Mouse (Mus musculus): ENCODE measurements around the gene Gm28845. TPM values are rescaled to one million over a fixed set of nuclear protein-coding genes. Genes with fewer than 3 reads are reported as not detected.

Gene Gm28845
- polyA plus RNA-seq, 1 experiment from 2014 or later, result not detected

DNA sequence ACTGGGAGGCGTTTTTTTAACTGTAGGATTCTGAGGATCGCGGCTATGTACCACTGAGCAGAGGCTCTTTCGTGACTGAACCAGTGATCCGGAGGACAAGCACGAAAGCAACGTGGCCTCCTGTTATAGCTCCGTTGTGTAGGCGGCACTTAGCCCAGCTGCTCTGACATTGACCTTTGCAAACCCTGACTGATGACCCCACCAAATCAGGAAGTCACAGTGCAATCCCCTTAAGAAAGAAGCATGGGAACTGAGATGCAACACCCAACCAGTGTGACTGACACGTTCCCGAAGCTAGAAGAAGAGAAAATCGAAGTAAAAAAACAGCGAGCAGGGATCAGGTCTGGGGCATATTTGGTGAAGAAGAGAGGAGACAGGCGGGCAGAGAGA, 6.6 kb downstream of the Gm28845 start:
- Histone ChIP-seq H3K4me2 (ENCODE audit: low read depth, low read length, severe bottlenecking) (no peak overlapping the region), H3K9me3 (ENCODE audit: control insufficient read depth, low read length) (no peaks in the 10 kb centered on the region), H3K4me1 (replicated peaks; ENCODE audit: control insufficient read depth, insufficient read depth, low read length) (no peaks in the 10 kb centered on the region), H3K27ac (ENCODE audit: low read depth, low read length) (no peak overlapping the region), H3K27me3 (ENCODE audit: control insufficient read depth, insufficient read depth, low read length) (no peaks in the 10 kb centered on the region), H3K36me3 (ENCODE audit: control insufficient read depth, insufficient read depth, low read length) (no peaks in the 10 kb centered on the region), H3K4me3 (ENCODE audit: low read depth, low read length) (no peak overlapping the region), H3K9ac (ENCODE audit: low read length) (no peak overlapping the region)
- no peak for ATAC-seq (replicated peaks; ENCODE audit: low FRiP score)
- WGBS, result 71% methylated on average over 14 of the region's 14 CpGs
- no peak for DNase-seq (ENCODE audit: low spot score)

DNA sequence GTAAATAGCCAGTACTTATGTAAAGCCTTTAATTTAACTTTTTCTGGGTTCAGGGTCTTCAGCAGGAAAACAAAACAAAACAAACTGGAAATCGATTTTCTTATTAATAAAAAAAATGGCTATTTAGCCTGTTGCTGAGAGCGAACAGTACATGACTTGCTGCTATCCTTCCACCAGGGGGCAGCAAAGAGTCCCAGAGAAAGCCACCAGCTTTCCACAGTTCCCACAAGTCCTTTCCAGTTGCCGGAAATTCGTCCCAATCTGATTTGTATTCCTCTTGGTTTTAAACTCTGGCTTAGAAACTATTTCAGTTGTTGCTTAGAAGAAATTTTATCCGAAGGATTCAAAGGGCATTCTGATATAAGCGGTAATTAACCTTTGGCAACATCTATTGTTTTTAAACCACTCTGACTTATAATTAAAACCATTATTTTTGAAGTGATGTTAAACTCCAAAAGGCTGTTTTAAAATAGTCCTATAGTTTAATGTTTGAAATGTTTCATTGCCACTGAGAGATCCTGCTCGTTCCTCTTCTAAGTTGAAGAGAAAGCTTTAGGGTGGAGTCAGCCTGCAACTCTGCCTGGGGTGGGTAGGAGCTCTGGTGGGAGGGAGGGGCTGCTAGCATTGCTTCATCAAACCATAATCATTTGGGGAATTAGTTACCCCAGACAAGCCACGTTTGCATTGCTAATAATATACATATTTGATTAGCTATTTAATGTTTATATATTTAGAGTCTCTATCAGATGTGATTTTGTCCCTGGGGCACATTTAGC, 7.1 kb downstream of the Gm28845 start:
- Histone ChIP-seq H3K4me1 (replicated peaks; ENCODE audit: control insufficient read depth, insufficient read depth, low read length) (no peaks in the 10 kb centered on the region), H3K9ac (ENCODE audit: low read length) (no peak overlapping the region), H3K27me3 (ENCODE audit: control insufficient read depth, insufficient read depth, low read length) (no peaks in the 10 kb centered on the region), H3K27ac (ENCODE audit: low read depth, low read length) (no peak overlapping the region), H3K36me3 (ENCODE audit: control insufficient read depth, insufficient read depth, low read length) (no peaks in the 10 kb centered on the region), H3K9me3 (ENCODE audit: control insufficient read depth, low read length) (no peaks in the 10 kb centered on the region), H3K4me3 (ENCODE audit: low read depth, low read length) (no peak overlapping the region), H3K4me2 (ENCODE audit: low read depth, low read length, severe bottlenecking) (no peak overlapping the region)
- peak; percentile 88 for DNase-seq (ENCODE audit: low spot score)
- ATAC-seq (replicated peaks; ENCODE audit: low FRiP score), result peak; percentile 65; the same call in 1 of the 2 replicates
- WGBS, result 18% methylated on average over 8 of the region's 8 CpGs

DNA sequence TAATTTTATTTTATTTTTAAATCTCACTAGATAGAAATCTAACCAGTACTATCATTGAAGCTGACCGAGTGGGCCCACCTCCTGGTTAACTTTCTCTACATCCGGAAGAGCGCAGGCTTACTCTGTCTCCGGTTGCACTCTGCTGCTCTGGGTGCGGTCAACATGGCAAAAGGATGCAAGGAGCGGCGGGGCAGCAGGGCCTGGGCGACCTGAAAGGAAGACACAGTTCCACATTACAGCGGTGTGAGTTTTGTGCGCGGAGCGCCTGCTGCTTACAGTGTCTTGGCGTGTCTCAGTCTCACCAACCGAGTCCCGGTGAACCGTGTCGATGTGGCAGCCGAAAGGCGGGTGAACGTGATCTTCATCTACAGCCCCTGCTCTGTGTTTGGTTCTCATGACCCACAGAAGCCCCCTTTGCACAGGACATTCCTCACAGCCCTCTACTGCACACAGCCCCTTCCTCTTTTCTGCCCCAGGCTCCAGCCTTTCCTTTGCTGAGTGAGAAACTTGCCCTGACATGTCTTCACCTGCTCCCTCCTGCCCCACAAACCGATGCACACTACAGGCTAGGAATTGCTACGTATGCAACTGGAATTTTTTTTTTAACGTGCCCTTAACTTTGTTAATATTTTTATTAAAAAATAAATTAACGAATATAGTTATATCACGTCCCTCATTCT, 9.5 kb downstream of the Gm28845 start:
- H3K4me1 ChIP-seq (replicated peaks; ENCODE audit: control insufficient read depth, insufficient read depth, low read length), result no peaks in the 10 kb centered on the region

DNA sequence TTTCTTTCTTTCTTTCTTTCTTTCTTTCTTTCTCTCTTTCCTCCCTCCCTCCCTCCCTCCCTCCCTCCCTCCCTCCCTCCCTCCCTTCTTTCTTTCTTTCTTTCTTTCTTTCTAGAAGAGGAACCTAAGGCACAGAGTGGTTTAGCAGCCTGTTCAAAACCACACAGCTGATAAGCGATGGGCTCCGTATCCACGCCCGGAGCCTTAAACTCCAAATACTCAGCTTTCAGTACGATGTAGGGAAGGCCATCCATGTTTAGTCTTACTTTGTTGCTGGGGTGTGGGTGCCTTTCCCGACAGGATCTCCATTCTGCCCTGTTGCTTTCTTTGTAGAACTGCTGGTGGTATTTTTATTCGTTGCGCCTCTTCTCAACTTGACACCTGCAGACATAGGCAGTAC, 10.2 kb downstream of the Gm28845 start:
- no peaks in the 10 kb centered on the region for H3K36me3 ChIP-seq (ENCODE audit: control insufficient read depth, insufficient read depth, low read length)
- no peaks in the 10 kb centered on the region for H3K27me3 ChIP-seq (ENCODE audit: control insufficient read depth, insufficient read depth, low read length)
- DNase-seq (ENCODE audit: low spot score) (no peak), ATAC-seq (replicated peaks; ENCODE audit: low FRiP score) (no peak)
- no peaks in the 10 kb centered on the region for H3K4me1 ChIP-seq (replicated peaks; ENCODE audit: control insufficient read depth, insufficient read depth, low read length)
- H3K4me3 ChIP-seq (ENCODE audit: low read depth, low read length), result no peak overlapping the region
- no peak overlapping the region for H3K9ac ChIP-seq (ENCODE audit: low read length)
- 91% methylated on average over 8 of the region's 8 CpGs for WGBS
- no peak overlapping the region for H3K4me2 ChIP-seq (ENCODE audit: low read depth, low read length, severe bottlenecking)
- no peak overlapping the region for H3K27ac ChIP-seq (ENCODE audit: low read depth, low read length)
- no peaks in the 10 kb centered on the region for H3K9me3 ChIP-seq (ENCODE audit: control insufficient read depth, low read length)

More for the DNA sequence above, 9.5 kb downstream of the Gm28845 start:
- Histone ChIP-seq H3K4me3 (ENCODE audit: low read depth, low read length) (no peak overlapping the region), H3K9me3 (ENCODE audit: control insufficient read depth, low read length) (no peaks in the 10 kb centered on the region), H3K4me2 (ENCODE audit: low read depth, low read length, severe bottlenecking) (no peak overlapping the region), H3K36me3 (ENCODE audit: control insufficient read depth, insufficient read depth, low read length) (no peaks in the 10 kb centered on the region), H3K27ac (ENCODE audit: low read depth, low read length) (no peak overlapping the region), H3K9ac (ENCODE audit: low read length) (no peak overlapping the region), H3K27me3 (ENCODE audit: control insufficient read depth, insufficient read depth, low read length) (no peaks in the 10 kb centered on the region)
- DNase-seq (ENCODE audit: low spot score), result no peak
- no peak for ATAC-seq (replicated peaks; ENCODE audit: low FRiP score)
- WGBS, result 79% methylated on average over 25 of the region's 25 CpGs

DNA sequence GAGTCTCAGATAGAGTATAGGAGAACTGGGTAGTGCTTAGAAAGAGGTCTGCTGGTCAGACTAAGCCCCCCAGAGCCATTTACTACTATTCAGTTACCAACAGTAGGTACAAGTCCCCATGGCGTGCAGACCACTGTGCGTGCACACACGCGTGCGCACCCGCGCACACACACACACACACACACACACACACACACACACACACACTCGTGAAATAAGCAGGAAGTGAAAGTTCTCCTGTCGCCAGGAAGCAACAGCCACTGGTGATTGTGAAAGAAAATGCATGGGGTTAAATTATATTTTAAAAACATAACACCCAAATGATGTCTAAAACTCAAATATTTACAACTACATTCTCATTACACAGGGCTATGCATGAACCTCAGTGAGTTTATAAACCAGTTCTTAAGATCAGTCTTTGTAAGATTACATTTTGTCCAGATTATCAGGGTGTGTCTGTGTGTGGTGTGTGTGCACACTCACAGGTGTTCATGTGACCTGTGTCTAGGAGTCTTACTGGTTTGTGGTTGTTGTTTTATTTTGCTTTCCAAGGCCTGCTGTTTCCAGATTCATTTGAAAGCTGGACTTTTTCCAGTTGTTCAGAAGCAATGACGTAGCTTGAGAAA, 11.6 kb downstream of the Gm28845 start:
- H3K27ac ChIP-seq (ENCODE audit: low read depth, low read length), result no peak overlapping the region
- 91% methylated on average over 10 of the region's 10 CpGs for WGBS

DNA sequence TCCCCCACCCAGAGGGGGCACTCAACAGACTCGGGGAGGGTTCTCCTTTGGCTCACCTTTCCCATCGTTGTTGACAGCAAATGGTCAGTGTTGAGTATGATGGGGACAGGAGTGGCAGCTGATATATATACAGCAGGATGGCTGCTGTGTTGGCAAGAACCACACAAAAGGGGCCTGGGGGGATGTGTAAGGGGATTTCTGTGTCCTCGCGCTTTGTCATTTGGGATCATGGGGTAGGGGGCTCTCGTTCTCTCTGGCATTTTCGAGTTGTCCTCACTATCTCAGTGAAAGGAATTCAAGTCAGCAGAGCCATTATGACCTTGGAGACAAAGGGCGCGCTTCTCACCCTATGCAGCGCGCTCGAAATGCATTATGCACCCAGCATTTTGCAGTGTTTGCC, 16.1 kb downstream of the Gm28845 start, which contains the start of gene Cryga:
Cryga (minus strand) TSS at position 101 of the 400 bp plus-strand sequence.
- WGBS, result 87% methylated on average over 11 of the region's 11 CpGs
- no peak within 1 kb of the TSS for H3K4me3 ChIP-seq (ENCODE audit: low read depth, low read length)
- no peaks in the 10 kb centered on the region for H3K36me3 ChIP-seq (ENCODE audit: control insufficient read depth, insufficient read depth, low read length)
- H3K4me2 ChIP-seq (ENCODE audit: low read depth, low read length, severe bottlenecking), result no peak within 1 kb of the TSS
- H3K4me1 ChIP-seq (replicated peaks; ENCODE audit: control insufficient read depth, insufficient read depth, low read length), result no peaks in the 10 kb centered on the region
- no peaks in the 10 kb centered on the region for H3K9me3 ChIP-seq (ENCODE audit: control insufficient read depth, low read length)
- ATAC-seq (replicated peaks; ENCODE audit: low FRiP score) (no peak), DNase-seq (ENCODE audit: low spot score) (no peak)
- no peaks in the 10 kb centered on the region for H3K27me3 ChIP-seq (ENCODE audit: control insufficient read depth, insufficient read depth, low read length)
- H3K9ac ChIP-seq (ENCODE audit: low read length), result no peak within 1 kb of the TSS
- H3K27ac ChIP-seq (ENCODE audit: low read depth, low read length), result no peak within 1 kb of the TSS

More for the DNA sequence above, 11.6 kb downstream of the Gm28845 start:
- Histone ChIP-seq H3K4me3 (ENCODE audit: low read depth, low read length) (no peak overlapping the region), H3K27me3 (ENCODE audit: control insufficient read depth, insufficient read depth, low read length) (no peaks in the 10 kb centered on the region), H3K9ac (ENCODE audit: low read length) (no peak overlapping the region), H3K4me1 (replicated peaks; ENCODE audit: control insufficient read depth, insufficient read depth, low read length) (no peaks in the 10 kb centered on the region), H3K36me3 (ENCODE audit: control insufficient read depth, insufficient read depth, low read length) (no peaks in the 10 kb centered on the region), H3K4me2 (ENCODE audit: low read depth, low read length, severe bottlenecking) (no peak overlapping the region), H3K9me3 (ENCODE audit: control insufficient read depth, low read length) (no peaks in the 10 kb centered on the region)
- ATAC-seq (replicated peaks; ENCODE audit: low FRiP score), result no peak
- DNase-seq (ENCODE audit: low spot score), result no peak

DNA sequence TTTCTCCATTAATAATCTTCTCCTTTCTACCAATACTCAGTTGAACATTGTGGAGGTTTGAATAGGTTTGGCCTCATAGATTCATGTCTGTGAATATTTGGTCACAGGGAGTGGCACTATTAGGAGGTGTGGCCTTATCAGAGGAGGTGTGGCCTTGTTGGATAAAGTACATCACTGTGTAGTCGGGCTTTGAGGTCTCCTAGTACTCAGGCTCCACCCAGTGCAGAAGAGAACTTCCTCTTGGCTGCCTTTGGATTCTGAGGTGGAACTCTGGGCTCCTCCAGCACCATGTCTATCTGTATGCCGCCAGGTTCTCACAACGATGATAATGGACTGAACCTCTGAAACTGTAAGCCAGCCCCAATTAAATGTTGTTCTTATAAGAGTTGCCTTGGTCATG, 22.4 kb downstream of the Gm28845 start:
- Histone ChIP-seq H3K9me3 (ENCODE audit: control insufficient read depth, low read length) (no peaks in the 10 kb centered on the region), H3K27me3 (ENCODE audit: control insufficient read depth, insufficient read depth, low read length) (no peaks in the 10 kb centered on the region), H3K4me2 (ENCODE audit: low read depth, low read length, severe bottlenecking) (no peak overlapping the region), H3K9ac (ENCODE audit: low read length) (no peak overlapping the region), H3K27ac (ENCODE audit: low read depth, low read length) (no peak overlapping the region), H3K4me3 (ENCODE audit: low read depth, low read length) (no peak overlapping the region), H3K36me3 (ENCODE audit: control insufficient read depth, insufficient read depth, low read length) (no peaks in the 10 kb centered on the region), H3K4me1 (replicated peaks; ENCODE audit: control insufficient read depth, insufficient read depth, low read length) (no peaks in the 10 kb centered on the region)
- ATAC-seq (replicated peaks; ENCODE audit: low FRiP score), result no peak
- no peak for DNase-seq (ENCODE audit: low spot score)
- 84% methylated on average over 3 of the region's 3 CpGs for WGBS

DNA sequence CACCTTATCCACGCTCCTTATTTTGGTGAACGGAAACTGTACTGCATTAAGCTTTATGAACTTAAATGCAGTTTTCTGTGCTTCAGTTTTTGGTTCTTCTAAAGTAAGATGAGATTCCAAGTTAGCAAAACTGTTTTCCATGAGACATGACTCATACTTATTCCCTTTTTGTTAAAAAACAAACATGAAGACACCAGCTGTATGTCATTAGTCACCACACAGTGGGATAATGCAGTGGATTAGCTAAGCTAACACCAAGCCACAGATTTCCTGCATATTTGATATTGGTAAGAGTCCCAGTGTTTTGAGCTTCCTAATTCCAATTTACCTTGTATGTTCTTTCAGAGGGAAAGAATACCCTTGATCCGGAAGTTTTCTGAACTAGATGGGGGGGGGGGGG, 27.8 kb downstream of the Gm28845 start:
- WGBS, result 91% methylated on average over 3 of the region's 3 CpGs
- ATAC-seq (replicated peaks; ENCODE audit: low FRiP score) (no peak), DNase-seq (ENCODE audit: low spot score) (no peak)
- no peak overlapping the region for H3K27ac ChIP-seq (ENCODE audit: low read depth, low read length)
- H3K9me3 ChIP-seq (ENCODE audit: control insufficient read depth, low read length), result no peaks in the 10 kb centered on the region
- no peaks in the 10 kb centered on the region for H3K36me3 ChIP-seq (ENCODE audit: control insufficient read depth, insufficient read depth, low read length)
- no peak overlapping the region for H3K9ac ChIP-seq (ENCODE audit: low read length)
- H3K4me3 ChIP-seq (ENCODE audit: low read depth, low read length), result no peak overlapping the region
- no peak overlapping the region for H3K4me2 ChIP-seq (ENCODE audit: low read depth, low read length, severe bottlenecking)
- no peaks in the 10 kb centered on the region for H3K27me3 ChIP-seq (ENCODE audit: control insufficient read depth, insufficient read depth, low read length)
- no peaks in the 10 kb centered on the region for H3K4me1 ChIP-seq (replicated peaks; ENCODE audit: control insufficient read depth, insufficient read depth, low read length)

Measured in forebrain, embryonic 11.5 days (tissue).